Mouse (Mus musculus): Measurements from ENCODE around the gene Rngtt.

DNA sequence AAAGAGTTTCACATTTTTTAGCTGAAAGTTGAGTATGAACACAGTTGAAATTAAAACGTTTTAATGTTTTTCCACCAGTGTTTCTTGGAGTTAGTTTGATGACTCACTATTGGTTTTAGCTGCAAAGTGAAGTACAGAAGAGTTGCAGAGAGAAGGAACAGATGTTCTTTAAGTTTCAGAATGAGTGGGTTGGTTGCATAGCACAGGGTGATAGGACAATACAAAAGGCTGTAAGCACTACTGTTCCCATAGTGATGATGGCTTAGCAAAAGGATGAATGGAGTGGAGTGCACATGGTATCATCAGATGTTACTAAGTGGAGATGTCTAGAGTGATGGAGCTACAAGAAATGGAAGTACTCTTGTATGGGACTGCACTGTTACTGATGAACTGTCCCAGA lies 157.5 kb downstream of the Rngtt start:
- TF ChIP-seq GATA1 (IDR thresholded peaks at IDR 0.05; ENCODE audit: borderline replicate concordance, low read length) (no peak), FLI1 (IDR thresholded peaks at IDR 0.05; ENCODE audit: low read length) (no peak)
